ENCODE assay signal across 8 mouse cellular contexts in the genomic region with DNA sequence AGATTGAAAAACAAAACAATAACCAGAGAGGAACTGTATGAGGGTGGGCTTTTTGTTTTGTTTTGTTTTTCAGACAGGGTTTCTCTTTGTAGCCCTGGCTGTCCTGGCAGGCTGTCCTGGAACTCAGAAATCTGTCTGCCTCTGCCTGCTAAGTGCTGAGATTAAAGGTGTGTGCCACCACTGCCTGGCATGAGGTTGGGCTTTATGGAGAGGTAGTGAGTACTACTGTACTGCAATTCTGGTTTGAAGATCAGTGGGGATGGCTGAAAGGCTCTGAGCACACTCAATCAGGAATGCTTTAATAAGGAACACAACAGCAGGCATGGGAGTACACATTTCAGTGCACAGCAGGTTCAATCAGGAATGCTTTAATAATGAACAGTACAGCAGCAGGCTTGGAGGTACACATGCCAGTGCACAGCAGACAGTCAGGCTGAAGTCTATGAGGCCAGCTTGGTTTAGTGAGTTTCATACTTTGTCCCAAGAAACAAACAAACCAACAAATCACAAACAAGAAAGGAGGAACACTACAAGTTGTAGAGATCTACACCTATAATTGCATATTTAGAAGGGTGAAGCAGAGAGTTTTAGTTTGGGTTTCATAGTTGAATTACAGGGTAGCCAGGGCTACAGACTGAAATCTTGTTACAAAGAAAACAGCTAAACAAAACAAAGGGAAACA. TPM values are rescaled to one million over a fixed set of nuclear protein-coding genes. Genes with fewer than 3 reads are reported as not detected.
DNase-seq lines count a peak whose midpoint lies in the region; ATAC-seq and TF ChIP-seq lines count a peak whose summit lies in the region.

No protein-coding gene starts in this region.

- TF ChIP-seq CTCF in midbrain, postnatal 0 days (IDR thresholded peaks at IDR 0.05): no peak
- TF ChIP-seq CTCF in small intestine, adult 2 months (IDR thresholded peaks at IDR 0.05; ENCODE audit: extremely low read depth, insufficient read length, insufficient replicate concordance, low read depth, low read length): no peak

- H3K27ac ChIP-seq in midbrain, embryonic 10.5 days (replicated peaks): peak overlapping the region; percentile 94
- no peak overlapping the region for H3K27ac ChIP-seq in midbrain, postnatal 0 days (ENCODE audit: low read depth, low read length)
- peak overlapping the region; percentile 84 for H3K27ac ChIP-seq in hindbrain, embryonic 12.5 days
- H3K27ac ChIP-seq in small intestine, adult 2 months (ENCODE audit: insufficient read depth, low read depth, low read length): peak overlapping the region; percentile 24; the same call in 1 of the 2 replicates

- H3K4me2 ChIP-seq in midbrain, postnatal 0 days (ENCODE audit: low read depth, low read length, poor library complexity, severe bottlenecking): no peak overlapping the region
- peak overlapping the region; percentile 15; the same call in 1 of the 2 replicates for H3K4me2 ChIP-seq in hindbrain, embryonic 12.5 days (replicated peaks)

- no peaks in the 10 kb centered on the region for H3K27me3 ChIP-seq in erythroblast, embryonic 14.5 days (ENCODE audit: control insufficient read depth)
- H3K27me3 ChIP-seq in midbrain, embryonic 10.5 days (ENCODE audit: low read depth, poor library complexity, severe bottlenecking): no peaks in the 10 kb centered on the region
- no peaks in the 10 kb centered on the region for H3K27me3 ChIP-seq in midbrain, postnatal 0 days (ENCODE audit: insufficient read depth, low read length)
- H3K27me3 ChIP-seq in hindbrain, embryonic 12.5 days: no peaks in the 10 kb centered on the region
- no peaks in the 10 kb centered on the region for H3K27me3 ChIP-seq in small intestine, adult 2 months (ENCODE audit: control insufficient read depth, insufficient read depth, low read length)

- no peak for TF ChIP-seq POLR2A in small intestine, adult 2 months (IDR thresholded peaks at IDR 0.05; ENCODE audit: low read depth, low read length)

- H3K4me3 ChIP-seq in erythroblast, embryonic 14.5 days (replicated peaks): peak overlapping the region; percentile 67
- H3K4me3 ChIP-seq in midbrain, embryonic 10.5 days: peak overlapping the region; percentile 63; the same call in 1 of the 2 replicates
- H3K4me3 ChIP-seq in midbrain, postnatal 0 days (ENCODE audit: low read depth, low read length): no peak overlapping the region
- H3K4me3 ChIP-seq in hindbrain, embryonic 12.5 days: no peak overlapping the region
- H3K4me3 ChIP-seq in small intestine, adult 2 months (ENCODE audit: low read depth, low read length): no peak overlapping the region

- no peaks in the 10 kb centered on the region for H3K9me3 ChIP-seq in erythroblast, embryonic 14.5 days (ENCODE audit: control insufficient read depth, low read length)
- no peaks in the 10 kb centered on the region for H3K9me3 ChIP-seq in midbrain, embryonic 10.5 days (replicated peaks)
- no peaks in the 10 kb centered on the region for H3K9me3 ChIP-seq in midbrain, postnatal 0 days (ENCODE audit: low read length)
- no peaks in the 10 kb centered on the region for H3K9me3 ChIP-seq in hindbrain, embryonic 12.5 days (replicated peaks)

- ATAC-seq in erythroblast, adult 5-6 weeks (replicated peaks; ENCODE audit: low FRiP score, poor library complexity, severe bottlenecking): no peak
- no peak for ATAC-seq in midbrain, postnatal 0 days (ENCODE audit: low FRiP score)
- no peak for ATAC-seq in hindbrain, embryonic 12.5 days (ENCODE audit: low FRiP score)
- ATAC-seq in erythroid progenitor cell, adult 5-6 weeks (replicated peaks; ENCODE audit: low FRiP score, poor library complexity, severe bottlenecking): no peak

- H3K9ac ChIP-seq in midbrain, postnatal 0 days (replicated peaks; ENCODE audit: low read length, poor library complexity, severe bottlenecking): no peak overlapping the region
- H3K9ac ChIP-seq in hindbrain, embryonic 12.5 days: peak overlapping the region; percentile 1; the same call in 1 of the 2 replicates

- H3K36me3 ChIP-seq in erythroblast, embryonic 14.5 days (ENCODE audit: control insufficient read depth): peaks cover 10% of the 10 kb centered on the region
- no peaks in the 10 kb centered on the region for H3K36me3 ChIP-seq in midbrain, embryonic 10.5 days
- no peaks in the 10 kb centered on the region for H3K36me3 ChIP-seq in midbrain, postnatal 0 days (ENCODE audit: insufficient read depth, low read length)
- no peaks in the 10 kb centered on the region for H3K36me3 ChIP-seq in hindbrain, embryonic 12.5 days
- H3K36me3 ChIP-seq in small intestine, adult 2 months (ENCODE audit: control insufficient read depth, insufficient read depth, low read length): no peaks in the 10 kb centered on the region

- peak; percentile 19 for DNase-seq in midbrain, embryonic 10.5 days (ENCODE audit: low spot score)
- DNase-seq in midbrain, postnatal 0 days (ENCODE audit: low spot score): no peak
- no peak for DNase-seq in frontal cortex, postnatal 14 days (ENCODE audit: low spot score in 2 of 2)

- H3K4me1 ChIP-seq in erythroblast, embryonic 14.5 days (ENCODE audit: control insufficient read depth): peaks cover 73% of the 10 kb centered on the region
- peaks cover 51% of the 10 kb centered on the region for H3K4me1 ChIP-seq in midbrain, embryonic 10.5 days
- H3K4me1 ChIP-seq in midbrain, postnatal 0 days (ENCODE audit: insufficient read depth, low read length): peaks cover 3% of the 10 kb centered on the region; the same call in 1 of the 2 replicates
- H3K4me1 ChIP-seq in hindbrain, embryonic 12.5 days: peaks cover 24% of the 10 kb centered on the region
- peaks cover 2% of the 10 kb centered on the region; the same call in 1 of the 2 replicates for H3K4me1 ChIP-seq in small intestine, adult 2 months (ENCODE audit: control insufficient read depth, insufficient read depth, insufficient read length, low read length)

RNA-seq across cellular contexts. Expression of gene Hist1h4d, which starts 2.1 kb away (rescaled TPM):
- 5.1 and 11.8 TPM in 2 replicates for polyA plus RNA-seq in erythroblast, embryonic 14.5 days (2012)
- 243 and 262 TPM in 2 replicates for total RNA-seq in erythroblast, adult 5-6 weeks (2015; ENCODE audit: low replicate concordance)
- 403 and 449 TPM in 2 replicates for total RNA-seq in erythroblast, adult 5-6 weeks (2017; ENCODE audit: low replicate concordance)
- 95.1 and 103 TPM in 2 replicates for polyA plus RNA-seq in midbrain, embryonic 10.5 days (2016; fragmentation: Nextera tagmentation; extraction: Ambion mirVana)
- 900 and 1,141 TPM in 2 replicates for total RNA-seq in midbrain, postnatal 0 days (2014; rRNA removed)
- 18.0 and 18.8 TPM in 2 replicates for polyA plus RNA-seq in midbrain, postnatal 0 days (2015; fragmentation: Nextera tagmentation; extraction: Ambion mirVana)
- polyA plus RNA-seq in hindbrain, embryonic 12.5 days (2016; fragmentation: Nextera tagmentation; extraction: Ambion mirVana): 66.9 and 82.3 TPM in 2 replicates
- 10.1 and 13.8 TPM in 2 replicates for polyA plus RNA-seq in small intestine, adult 2 months (2012; rRNA removed)
- 1,614 and 1,995 TPM in 2 replicates for total RNA-seq in erythroid progenitor cell, adult 5-6 weeks (2015; ENCODE audit: low replicate concordance)
- 2,133 and 2,242 TPM in 2 replicates for total RNA-seq in erythroid progenitor cell, adult 5-6 weeks (2017; ENCODE audit: low replicate concordance)

RNA-seq across cellular contexts. Expression of gene Hist1h3d, which starts 8.0 kb away (rescaled TPM):
- 1.6 and 4.7 TPM in 2 replicates for polyA plus RNA-seq in erythroblast, embryonic 14.5 days (2012)
- 52.8 and 69.6 TPM in 2 replicates for total RNA-seq in erythroblast, adult 5-6 weeks (2015; ENCODE audit: low replicate concordance)
- 50.4 and 63.8 TPM in 2 replicates for total RNA-seq in erythroblast, adult 5-6 weeks (2017; ENCODE audit: low replicate concordance)
- 6.2 and 10.8 TPM in 2 replicates for polyA plus RNA-seq in midbrain, embryonic 10.5 days (2016; fragmentation: Nextera tagmentation; extraction: Ambion mirVana)
- 49.8 and 92.5 TPM in 2 replicates for total RNA-seq in midbrain, postnatal 0 days (2014; rRNA removed)
- polyA plus RNA-seq in midbrain, postnatal 0 days (2015; fragmentation: Nextera tagmentation; extraction: Ambion mirVana): 0.42 and 0.55 TPM in 2 replicates
- 2.2 and 4.8 TPM in 2 replicates for polyA plus RNA-seq in hindbrain, embryonic 12.5 days (2016; fragmentation: Nextera tagmentation; extraction: Ambion mirVana)
- 11.5 and 24.2 TPM in 2 replicates for polyA plus RNA-seq in small intestine, adult 2 months (2012; rRNA removed)
- 379 and 393 TPM in 2 replicates for total RNA-seq in erythroid progenitor cell, adult 5-6 weeks (2015; ENCODE audit: low replicate concordance)
- total RNA-seq in erythroid progenitor cell, adult 5-6 weeks (2017; ENCODE audit: low replicate concordance): 236 and 363 TPM in 2 replicates

RNA-seq across cellular contexts. Expression of gene Hist1h2ad, which starts 9.3 kb away (rescaled TPM):
- polyA plus RNA-seq in erythroblast, embryonic 14.5 days (2012): 5.1 and 8.3 TPM in 2 replicates
- total RNA-seq in erythroblast, adult 5-6 weeks (2015; ENCODE audit: low replicate concordance): not detected in 2 replicates
- 370 and 678 TPM in 2 replicates for total RNA-seq in erythroblast, adult 5-6 weeks (2017; ENCODE audit: low replicate concordance)
- polyA plus RNA-seq in midbrain, embryonic 10.5 days (2016; fragmentation: Nextera tagmentation; extraction: Ambion mirVana): 0.67 and 1.3 TPM in 2 replicates
- 162 and 232 TPM in 2 replicates for total RNA-seq in midbrain, postnatal 0 days (2014; rRNA removed)
- polyA plus RNA-seq in midbrain, postnatal 0 days (2015; fragmentation: Nextera tagmentation; extraction: Ambion mirVana): not detected in 2 replicates
- 0.46 and 2.5 TPM in 2 replicates for polyA plus RNA-seq in hindbrain, embryonic 12.5 days (2016; fragmentation: Nextera tagmentation; extraction: Ambion mirVana)
- 21.3 and 30.3 TPM in 2 replicates for polyA plus RNA-seq in small intestine, adult 2 months (2012; rRNA removed)
- total RNA-seq in erythroid progenitor cell, adult 5-6 weeks (2015; ENCODE audit: low replicate concordance): 9.0 and 15.1 TPM in 2 replicates
- 2,771 and 6,356 TPM in 2 replicates for total RNA-seq in erythroid progenitor cell, adult 5-6 weeks (2017; ENCODE audit: low replicate concordance)

RNA-seq across cellular contexts. Expression of gene Hist1h2bf, which starts 9.5 kb away (rescaled TPM):
- 6.6 and 15.6 TPM in 2 replicates for polyA plus RNA-seq in erythroblast, embryonic 14.5 days (2012)
- total RNA-seq in erythroblast, adult 5-6 weeks (2015; ENCODE audit: low replicate concordance): 208 and 222 TPM in 2 replicates
- total RNA-seq in erythroblast, adult 5-6 weeks (2017; ENCODE audit: low replicate concordance): 253 and 407 TPM in 2 replicates
- 3.8 TPM in 2 replicates for polyA plus RNA-seq in midbrain, embryonic 10.5 days (2016; fragmentation: Nextera tagmentation; extraction: Ambion mirVana)
- total RNA-seq in midbrain, postnatal 0 days (2014; rRNA removed): 194 and 327 TPM in 2 replicates
- 0.43 TPM in 1 of 2 replicates, not detected in the other for polyA plus RNA-seq in midbrain, postnatal 0 days (2015; fragmentation: Nextera tagmentation; extraction: Ambion mirVana)
- 4.4 and 7.2 TPM in 2 replicates for polyA plus RNA-seq in hindbrain, embryonic 12.5 days (2016; fragmentation: Nextera tagmentation; extraction: Ambion mirVana)
- 9.0 and 24.6 TPM in 2 replicates for polyA plus RNA-seq in small intestine, adult 2 months (2012; rRNA removed)
- 1,210 and 1,460 TPM in 2 replicates for total RNA-seq in erythroid progenitor cell, adult 5-6 weeks (2015; ENCODE audit: low replicate concordance)
- 1,557 and 1,840 TPM in 2 replicates for total RNA-seq in erythroid progenitor cell, adult 5-6 weeks (2017; ENCODE audit: low replicate concordance)

RNA-seq across cellular contexts. Expression of gene Hist1h2bg, which starts 12.3 kb away (rescaled TPM):
- 14.5 and 18.7 TPM in 2 replicates for polyA plus RNA-seq in erythroblast, embryonic 14.5 days (2012)
- 170 and 206 TPM in 2 replicates for total RNA-seq in erythroblast, adult 5-6 weeks (2015; ENCODE audit: low replicate concordance)
- 470 and 670 TPM in 2 replicates for total RNA-seq in erythroblast, adult 5-6 weeks (2017; ENCODE audit: low replicate concordance)
- polyA plus RNA-seq in midbrain, embryonic 10.5 days (2016; fragmentation: Nextera tagmentation; extraction: Ambion mirVana): 4.5 and 6.4 TPM in 2 replicates
- total RNA-seq in midbrain, postnatal 0 days (2014; rRNA removed): 248 and 572 TPM in 2 replicates
- 2.8 and 4.5 TPM in 2 replicates for polyA plus RNA-seq in midbrain, postnatal 0 days (2015; fragmentation: Nextera tagmentation; extraction: Ambion mirVana)
- 4.8 and 7.1 TPM in 2 replicates for polyA plus RNA-seq in hindbrain, embryonic 12.5 days (2016; fragmentation: Nextera tagmentation; extraction: Ambion mirVana)
- polyA plus RNA-seq in small intestine, adult 2 months (2012; rRNA removed): 32.8 and 51.3 TPM in 2 replicates
- 851 and 976 TPM in 2 replicates for total RNA-seq in erythroid progenitor cell, adult 5-6 weeks (2015; ENCODE audit: low replicate concordance)
- 2,677 and 3,057 TPM in 2 replicates for total RNA-seq in erythroid progenitor cell, adult 5-6 weeks (2017; ENCODE audit: low replicate concordance)

Comparison
In these comparisons a context has a peak if more than half of its experiments do, and no peak if none do; other contexts are left out.
1. H3K4me3 ChIP-seq: peak in erythroblast, embryonic 14.5 days (single experiment) and midbrain, embryonic 10.5 days (single experiment); none in midbrain, postnatal 0 days (single experiment), hindbrain, embryonic 12.5 days (single experiment) and small intestine, adult 2 months (single experiment).